Mouse (Mus musculus) CH12.LX (cell line): Measurements from ENCODE around the gene Dcun1d4.

ENCODE experiments used
- CHD2 ChIP-seq: IDR thresholded peaks from 2 replicates; pipeline ENCODE4 v1.6.1; 2011; ENCODE audit warnings: low read length, improper control_type of control experiment
- CTCF ChIP-seq, 2 experiments: IDR thresholded peaks in 1 of 2; conservative IDR thresholded peaks in 1 of 2; 2 replicates each; pipeline ENCODE4 v1.5.1; 2011 to 2012; ENCODE audit warnings: low read depth in 2 of 2, low read length in 2 of 2, improper control_type of control experiment in 1 of 2, inconsistent platforms in 1 of 2, mild to moderate bottlenecking in 1 of 2, moderate library complexity in 1 of 2
- EP300 ChIP-seq: IDR thresholded peaks from 2 replicates; pipeline ENCODE4 v1.6.1; 2011; ENCODE audit warnings: low read length, improper control_type of control experiment
- HCFC1 ChIP-seq: IDR thresholded peaks from 2 replicates; pipeline ENCODE4 v1.6.1; 2012; ENCODE audit warnings: low read depth, mild to moderate bottlenecking, inconsistent platforms, low read length, improper control_type of control experiment
- KAT2A ChIP-seq: IDR thresholded peaks from 2 replicates; pipeline ENCODE4 v1.6.1; 2012; ENCODE audit warnings: low read length, improper control_type of control experiment, inconsistent platforms; ENCODE audit not compliant: insufficient replicate concordance
- MAFK ChIP-seq: IDR thresholded peaks from 2 replicates; pipeline ENCODE4 v1.6.1; 2011; ENCODE audit warnings: low read length, improper control_type of control experiment; ENCODE audit not compliant: insufficient replicate concordance
- MAX ChIP-seq: IDR thresholded peaks from 2 replicates; pipeline ENCODE4 v1.6.1; 2011; ENCODE audit warnings: low read length, improper control_type of control experiment
- NELFE ChIP-seq: IDR thresholded peaks from 2 replicates; pipeline ENCODE4 v1.6.1; 2011; ENCODE audit warnings: low read depth, low read length, improper control_type of control experiment
- POLR2A ChIP-seq: IDR thresholded peaks from 2 replicates; pipeline ENCODE4 v1.6.1; 2011; ENCODE audit warnings: low read depth, mild to moderate bottlenecking, improper control_type of control experiment, low read length
- SMC3 ChIP-seq: IDR thresholded peaks from 2 replicates; pipeline ENCODE4 v1.6.1; 2011; ENCODE audit warnings: low read depth, low read length, improper control_type of control experiment
- USF1 ChIP-seq: IDR thresholded peaks from 2 replicates; pipeline ENCODE4 v1.6.1; 2014; ENCODE audit warnings: low read depth, mild to moderate bottlenecking, inconsistent platforms, low read length, improper control_type of control experiment
- ZNF384 ChIP-seq: IDR thresholded peaks from 2 replicates; pipeline ENCODE4 v1.6.1; 2012; ENCODE audit warnings: low read depth, low read length, improper control_type of control experiment, inconsistent platforms

GRCm38 (mm10) chr5:73586597-73586996 lies 105.8 kb downstream of the Dcun1d4 start:
- TF ChIP-seq CTCF (conservative IDR thresholded peaks at IDR 0.05 in 1 of 2, IDR thresholded peaks at IDR 0.05 in 1 of 2; ENCODE audit: low read depth in 2 of 2, low read length in 2 of 2) (no peak), POLR2A (no peak), EP300 (no peak), CHD2 (no peak), MAFK (no peak), HCFC1 (no peak), KAT2A (no peak), USF1 (no peak), MAX (no peak), SMC3 (no peak), NELFE (no peak), ZNF384 (no peak)
